Comparison of ENCODE assay signal across 18 mouse cellular contexts in the genomic region with DNA sequence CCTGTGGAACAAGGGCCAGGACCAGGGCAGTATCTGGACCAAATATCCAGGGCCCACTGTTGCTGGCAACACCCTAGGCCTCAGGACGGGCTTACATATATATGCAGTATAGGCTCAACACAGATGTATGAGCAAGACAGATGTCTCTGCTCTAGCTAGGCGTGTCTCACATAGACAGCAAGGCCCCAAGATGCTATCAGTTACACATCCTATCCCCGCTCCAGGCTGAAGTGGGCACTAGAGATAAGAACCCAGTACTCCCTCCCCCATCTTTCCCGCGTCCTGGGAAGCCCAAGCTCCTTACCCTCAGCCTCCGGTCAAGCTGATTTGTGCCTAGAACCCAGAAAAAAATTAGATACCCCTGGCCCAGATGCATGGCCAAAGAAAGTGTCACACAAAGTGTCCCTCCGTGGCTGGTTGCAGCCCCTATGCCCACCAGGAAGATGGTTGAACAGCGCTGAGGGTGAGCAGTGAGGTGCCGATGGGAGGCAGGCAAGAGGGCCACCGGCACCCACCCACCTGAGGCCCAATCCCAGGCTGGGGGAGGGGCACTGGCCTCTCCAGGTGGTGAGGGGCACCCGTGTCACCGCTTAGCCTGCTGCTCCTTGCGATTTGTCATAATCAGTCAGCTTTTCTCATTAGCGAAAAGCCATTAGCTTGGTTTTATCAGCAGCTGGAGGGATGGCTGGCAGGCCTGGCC.
DNase-seq lines count a peak whose midpoint lies in the region; ATAC-seq and TF ChIP-seq lines count a peak whose summit lies in the region.
"Had no signal": no experiment of that assay in that cellular context is flagged by ENCODE, and none has a peak within 500 bp of the region (broad histone marks: within the 10 kb centered on the region; RNA-seq: fewer than 3 reads in every experiment).

No protein-coding gene starts in this region.

- no peak for TF ChIP-seq CTCF in stomach, postnatal 0 days (IDR thresholded peaks at IDR 0.05; ENCODE audit: low read depth)
- TF ChIP-seq CTCF in layer of hippocampus, adult 2 months (conservative IDR thresholded peaks at IDR 0.05) = no peak

- H3K36me3 ChIP-seq in erythroblast, embryonic 14.5 days (ENCODE audit: control insufficient read depth) = no peaks in the 10 kb centered on the region
- no peaks in the 10 kb centered on the region for H3K36me3 ChIP-seq in neural tube, embryonic 14.5 days (ENCODE audit: control insufficient read depth, insufficient read depth, low read length)
- H3K36me3 ChIP-seq in liver, embryonic 12.5 days = no peaks in the 10 kb centered on the region
- H3K36me3 ChIP-seq in stomach, postnatal 0 days (ENCODE audit: control insufficient read depth, insufficient read depth, low read length) = no peaks in the 10 kb centered on the region
- H3K36me3 ChIP-seq: embryonic facial prominence, embryonic 13.5 days; midbrain, embryonic 10.5 days had no signal

- peaks cover 24% of the 10 kb centered on the region for H3K4me1 ChIP-seq in erythroblast, embryonic 14.5 days (ENCODE audit: control insufficient read depth)
- peaks cover 1% of the 10 kb centered on the region; the same call in 1 of the 2 replicates for H3K4me1 ChIP-seq in neural tube, embryonic 14.5 days (ENCODE audit: control insufficient read depth, insufficient read depth, low read length)
- H3K4me1 ChIP-seq in liver, embryonic 12.5 days = peaks cover 24% of the 10 kb centered on the region
- no peaks in the 10 kb centered on the region for H3K4me1 ChIP-seq in stomach, postnatal 0 days (replicated peaks; ENCODE audit: control insufficient read depth, insufficient read depth)

- peaks cover 32% of the 10 kb centered on the region for H3K27me3 ChIP-seq in erythroblast, embryonic 14.5 days (ENCODE audit: control insufficient read depth)
- peaks cover 3% of the 10 kb centered on the region; the same call in 1 of the 2 replicates for H3K27me3 ChIP-seq in neural tube, embryonic 14.5 days (ENCODE audit: control insufficient read depth, insufficient read depth, low read length)
- peaks cover 62% of the 10 kb centered on the region for H3K27me3 ChIP-seq in liver, embryonic 12.5 days (replicated peaks)
- H3K27me3 ChIP-seq in stomach, postnatal 0 days (ENCODE audit: control insufficient read depth, insufficient read depth, low read length) = no peaks in the 10 kb centered on the region

- WGBS in neural tube, embryonic 14.5 days = 64% methylated on average over 14 of the region's 14 CpGs
- WGBS in liver, embryonic 12.5 days (ENCODE audit: insufficient replicate concordance) = 22% methylated on average over 14 of the region's 14 CpGs
- WGBS in stomach, postnatal 0 days = 49% methylated on average over 14 of the region's 14 CpGs

- DNase-seq in neural tube, embryonic 10.5 days (ENCODE audit: extremely low spot score, low spot score) = no peak
- no peak for DNase-seq in stomach, postnatal 0 days (ENCODE audit: low spot score)
- DNase-seq in layer of hippocampus, adult 2 months (ENCODE audit: low spot score in 2 of 2) = no peak
- DNase-seq: cerebellum, postnatal 14 days; gastrocnemius, adult 2 months; layer of hippocampus, adult 9-11 months; left cerebral cortex, postnatal 4 days; thymus, adult 18-20 months had no signal

- H3K27ac ChIP-seq in neural tube, embryonic 14.5 days (ENCODE audit: low read depth, low read length) = no peak overlapping the region
- H3K27ac ChIP-seq in liver, embryonic 12.5 days = 0 out of 2 replicates have a peak overlapping the region, but pooled peaks have one; percentile 25
- no peak overlapping the region for H3K27ac ChIP-seq in stomach, postnatal 0 days (replicated peaks)
- H3K27ac ChIP-seq in layer of hippocampus, adult 2 months = no peak overlapping the region
- H3K27ac ChIP-seq: embryonic facial prominence, embryonic 13.5 days; forebrain, embryonic 13.5 days; gastrocnemius, adult 2 months; kidney, postnatal 0 days had no signal

- no peak overlapping the region for H3K4me2 ChIP-seq in neural tube, embryonic 14.5 days (ENCODE audit: low read depth, low read length)
- peak overlapping the region; percentile 58 for H3K4me2 ChIP-seq in liver, embryonic 12.5 days
- no peak overlapping the region for H3K4me2 ChIP-seq in stomach, postnatal 0 days (replicated peaks; ENCODE audit: low read depth)
- H3K4me2 ChIP-seq: embryonic facial prominence, embryonic 13.5 days; forebrain, embryonic 13.5 days had no signal

- peak overlapping the region; percentile 45 for H3K4me3 ChIP-seq in erythroblast, embryonic 14.5 days (replicated peaks)
- H3K4me3 ChIP-seq in neural tube, embryonic 14.5 days (ENCODE audit: low read depth, low read length) = no peak overlapping the region
- peak overlapping the region; percentile 25 for H3K4me3 ChIP-seq in liver, embryonic 12.5 days
- H3K4me3 ChIP-seq in stomach, postnatal 0 days (ENCODE audit: low read depth, low read length) = no peak overlapping the region
- H3K4me3 ChIP-seq in layer of hippocampus, adult 2 months = no peak overlapping the region
- H3K4me3 ChIP-seq: embryonic facial prominence, embryonic 13.5 days; forebrain, embryonic 13.5 days; gastrocnemius, adult 2 months had no signal

- H3K9ac ChIP-seq in neural tube, embryonic 14.5 days (replicated peaks; ENCODE audit: low read depth, low read length) = no peak overlapping the region
- H3K9ac ChIP-seq in liver, embryonic 12.5 days = 0 out of 2 replicates have a peak overlapping the region, but pooled peaks have one; percentile 12
- H3K9ac ChIP-seq in stomach, postnatal 0 days (ENCODE audit: low read length) = no peak overlapping the region
- H3K9ac ChIP-seq: embryonic facial prominence, embryonic 13.5 days; forebrain, embryonic 13.5 days had no signal

- no peak for TF ChIP-seq EP300 in stomach, postnatal 0 days (optimal IDR thresholded peaks at IDR 0.05)

- no peak for ATAC-seq in erythroblast, adult 5-6 weeks (replicated peaks; ENCODE audit: low FRiP score, poor library complexity, severe bottlenecking)
- 0 out of 2 replicates have a peak, but pooled peaks have one; percentile 25 for ATAC-seq in neural tube, embryonic 14.5 days (ENCODE audit: low read depth)
- peak; percentile 90 for ATAC-seq in liver, embryonic 12.5 days
- peak; percentile 24; the same call in 1 of the 2 replicates for ATAC-seq in stomach, postnatal 0 days (ENCODE audit: low FRiP score, low TSS enrichment)
- ATAC-seq in cerebellum, adult (ENCODE audit: insufficient number of reproducible peaks, low FRiP score, low TSS enrichment) = no peak
- ATAC-seq: forebrain, embryonic 13.5 days; lung, postnatal 0 days had no signal

- H3K9me3 ChIP-seq in erythroblast, embryonic 14.5 days (ENCODE audit: control insufficient read depth, low read length) = no peaks in the 10 kb centered on the region
- no peaks in the 10 kb centered on the region for H3K9me3 ChIP-seq in neural tube, embryonic 14.5 days (ENCODE audit: control insufficient read depth, low read length)
- no peaks in the 10 kb centered on the region for H3K9me3 ChIP-seq in liver, embryonic 12.5 days (replicated peaks)
- no peaks in the 10 kb centered on the region for H3K9me3 ChIP-seq in stomach, postnatal 0 days (ENCODE audit: control insufficient read depth, low read length)
- H3K9me3 ChIP-seq: embryonic facial prominence, embryonic 13.5 days; forebrain, embryonic 13.5 days had no signal

Comparison
In these comparisons a context has a peak if more than half of its experiments do, and no peak if none do; other contexts are left out.
1. H3K4me3 ChIP-seq: peak in erythroblast, embryonic 14.5 days (single experiment) and liver, embryonic 12.5 days (single experiment); none in neural tube, embryonic 14.5 days (single experiment), stomach, postnatal 0 days (single experiment) and layer of hippocampus, adult 2 months (single experiment).
2. ATAC-seq: peak in neural tube, embryonic 14.5 days (single experiment), liver, embryonic 12.5 days (single experiment) and stomach, postnatal 0 days (single experiment); none in erythroblast, adult 5-6 weeks (single experiment) and cerebellum, adult (single experiment).